Mouse (Mus musculus): ENCODE measurements around the gene Ivl.

Ivl gene

DNA sequence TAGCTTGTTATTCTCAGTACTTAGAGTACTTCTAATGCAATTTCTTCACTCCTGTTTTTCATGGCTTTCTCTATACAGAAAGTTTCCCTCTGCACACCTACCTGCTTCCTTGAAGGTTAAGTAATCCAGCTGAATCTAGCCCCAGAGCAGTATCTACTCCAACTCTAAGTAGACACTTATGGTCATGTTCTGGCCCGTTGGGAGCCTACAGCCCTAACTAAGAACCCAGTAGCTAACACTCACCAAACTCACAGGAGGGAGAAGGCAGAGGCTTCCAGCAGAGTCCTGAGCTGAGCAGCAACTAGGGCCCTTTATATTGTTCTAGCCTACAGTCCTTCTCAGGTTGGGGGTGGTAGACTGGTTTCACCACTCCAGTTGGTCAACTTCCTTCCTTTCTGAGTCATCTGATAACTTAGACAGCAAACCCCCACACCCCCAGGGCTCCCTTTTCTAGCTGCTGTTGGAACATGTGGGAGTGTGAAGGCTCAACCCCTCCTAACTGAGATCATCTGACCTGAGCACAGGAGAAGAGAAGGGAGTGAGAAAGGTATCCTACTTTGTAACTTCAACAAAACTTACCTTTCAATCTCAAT, at the start of gene Ivl:
Ivl (minus strand) TSS at position 287 of the 593 bp plus-strand sequence.
- DNase-seq (ENCODE audit: low read depth, low spot score) = no peak

DNA sequence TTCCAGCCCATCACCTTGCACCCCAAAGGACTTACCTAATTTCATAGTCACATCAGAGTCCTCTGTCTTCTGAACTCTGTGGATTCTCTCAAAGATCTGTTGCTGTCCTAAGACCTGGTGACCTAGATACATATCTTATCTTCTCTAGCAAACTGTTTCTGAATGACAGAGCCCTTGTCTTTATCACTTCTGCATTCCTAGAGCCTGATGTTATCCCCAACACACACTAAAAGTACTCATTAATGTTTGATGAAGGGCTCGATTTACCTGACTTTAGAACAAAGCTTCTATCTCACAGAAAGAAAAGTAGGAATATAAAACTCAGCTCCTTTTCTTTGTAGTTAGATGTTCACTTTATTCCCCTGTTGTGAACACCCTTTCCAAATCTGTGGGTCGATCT, 48.0 kb upstream of the Ivl start, which contains the start of gene Lce6a:
Lce6a (minus strand) TSS at position 101 of the 400 bp plus-strand sequence.
- DNase-seq (ENCODE audit: low read depth, low spot score) = no peak

DNA sequence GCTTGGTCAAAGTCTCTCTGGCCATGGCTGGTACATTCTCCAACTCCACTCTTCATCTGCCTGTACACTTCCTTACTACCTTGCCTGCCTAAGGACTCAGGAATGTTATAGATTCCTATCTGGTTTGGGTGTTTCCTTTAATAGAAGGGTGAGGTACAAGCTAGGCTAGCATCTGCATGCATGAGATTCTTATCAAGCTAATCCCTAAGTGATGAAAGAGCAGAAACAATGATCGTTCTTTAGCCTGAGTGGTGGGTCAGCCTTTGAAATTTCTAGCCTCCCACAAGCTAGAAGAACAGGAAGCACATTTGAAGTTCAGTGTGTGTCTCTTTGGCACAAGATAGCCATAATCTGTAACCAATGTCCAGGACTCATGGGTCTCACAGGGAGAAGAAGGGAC, 36.3 kb upstream of the Ivl start:
- DNase-seq (ENCODE audit: low read depth, low spot score) = no peak

DNA sequence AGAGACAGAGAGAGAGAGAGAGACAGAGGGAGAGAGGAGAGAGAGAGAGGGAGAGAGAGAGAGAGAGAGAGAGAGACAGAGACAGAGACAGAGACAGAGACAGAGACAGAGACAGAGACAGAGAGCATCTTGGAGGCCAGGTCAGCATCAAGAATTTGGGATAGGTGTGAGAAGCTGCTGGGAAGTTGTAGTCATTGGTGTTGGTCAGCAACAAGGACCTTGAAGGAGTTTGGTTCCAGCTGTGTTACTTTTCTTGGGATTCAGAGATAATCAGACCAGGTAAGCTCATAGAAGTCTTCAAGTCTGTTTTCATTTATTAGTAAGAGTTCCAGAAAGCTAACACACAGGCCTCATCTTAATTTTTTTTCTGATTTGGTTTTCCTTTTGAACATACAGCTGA, 33.9 kb upstream of the Ivl start, which contains the start of gene 2210017I01Rik:
2210017I01Rik (minus strand) TSS at position 101 of the 400 bp plus-strand sequence.
- DNase-seq (ENCODE audit: low read depth, low spot score) = no peak

DNA sequence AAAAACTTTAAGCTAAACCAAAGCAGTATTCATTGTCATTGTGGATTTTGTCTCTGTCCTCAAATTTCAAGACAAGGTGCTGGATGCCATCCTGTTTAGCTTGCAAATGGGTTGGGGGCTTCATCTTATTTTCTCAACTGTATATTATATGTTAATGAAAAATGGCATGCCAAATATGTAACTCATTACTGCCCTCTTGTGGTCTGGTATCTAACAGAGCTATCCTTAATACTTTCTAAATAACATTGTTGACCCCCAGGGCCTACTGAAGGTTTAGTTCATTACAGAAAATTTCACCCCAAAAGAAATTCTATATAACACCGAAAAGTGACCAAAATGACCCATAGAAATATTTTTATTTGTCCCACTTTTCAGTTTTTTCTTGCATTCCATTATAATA, 28.6 kb upstream of the Ivl start:
- DNase-seq (ENCODE audit: low read depth, low spot score) = peak; percentile 28

DNA sequence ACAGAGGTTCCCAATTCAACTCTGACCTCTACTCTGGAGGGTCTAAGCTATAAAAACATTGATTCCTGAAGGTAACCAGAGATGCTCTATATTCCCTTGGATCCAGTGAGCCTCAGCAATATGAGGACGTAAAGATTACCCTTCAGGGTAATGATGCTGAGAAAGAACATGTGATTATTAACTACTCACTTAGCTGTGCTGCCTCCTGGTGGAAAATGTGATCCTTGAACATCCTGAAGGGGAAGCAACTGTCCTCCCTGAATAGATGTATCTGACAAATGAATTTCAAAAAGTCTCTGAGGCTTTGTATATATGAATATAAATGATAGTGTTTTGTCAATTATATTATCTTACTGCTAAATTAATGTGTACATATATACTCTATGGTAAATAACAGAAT, 26.9 kb upstream of the Ivl start:
- no peak for DNase-seq (ENCODE audit: low read depth, low spot score)

DNA sequence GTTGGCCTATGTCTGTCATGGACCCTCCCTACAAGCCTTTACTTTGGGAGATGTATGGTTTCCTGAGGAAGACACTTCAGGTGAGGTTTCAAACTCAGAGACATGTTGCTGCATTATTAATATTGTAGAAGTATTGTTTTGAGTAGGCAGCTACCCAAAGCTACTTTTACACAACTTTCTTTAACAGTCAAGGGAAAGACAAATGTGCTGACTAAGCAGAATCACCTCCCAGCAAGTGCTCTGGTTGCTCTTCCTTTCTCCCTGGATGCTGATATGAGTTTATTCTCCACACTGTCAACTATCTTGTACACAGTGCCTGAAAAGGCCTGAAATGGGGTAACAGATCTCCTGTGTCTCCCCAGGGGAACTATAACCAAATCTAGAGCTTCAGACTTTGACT, 26.4 kb upstream of the Ivl start:
- DNase-seq (ENCODE audit: low read depth, low spot score) = no peak

DNA sequence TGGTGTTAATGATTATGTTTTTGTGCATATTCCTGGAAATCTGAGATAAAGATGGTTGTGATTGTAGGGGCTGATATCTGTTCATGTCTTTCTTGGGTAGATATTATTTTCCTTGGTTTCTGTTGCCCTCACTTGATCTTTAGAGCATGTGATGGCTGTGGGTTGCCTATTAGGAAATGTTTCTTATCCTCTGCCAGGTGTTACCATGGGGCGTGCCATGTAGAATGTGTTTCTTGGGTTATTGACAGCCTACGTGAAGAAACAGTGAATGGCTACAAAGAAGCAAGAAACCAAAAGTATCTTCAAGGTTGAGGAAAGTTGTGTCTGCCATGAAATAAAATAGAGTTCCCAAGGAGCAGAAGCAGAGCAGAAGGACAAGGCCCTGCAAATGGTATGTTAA, 24.9 kb upstream of the Ivl start:
- DNase-seq (ENCODE audit: low read depth, low spot score) = no peak

DNA sequence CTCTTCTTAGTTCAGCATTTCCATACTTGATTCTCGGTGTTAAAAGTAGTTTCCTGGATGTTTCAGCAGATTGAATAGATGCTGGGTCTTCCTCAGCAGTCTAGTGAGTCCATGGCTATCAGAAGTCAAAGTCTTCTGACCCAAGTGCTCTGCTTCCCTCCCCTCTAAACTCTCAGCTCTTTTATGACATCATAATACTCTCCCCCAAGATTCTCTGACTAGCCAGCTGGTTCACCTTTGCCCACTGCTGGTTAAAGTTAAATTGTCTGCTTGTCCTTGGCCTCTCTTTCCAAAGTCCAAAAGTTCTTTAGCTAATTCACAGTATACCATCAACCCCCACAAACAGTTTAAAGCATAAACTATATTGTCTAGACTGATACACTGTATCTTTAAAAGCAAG, 15.3 kb upstream of the Ivl start, which contains the start of gene Smcp:
Smcp (minus strand) TSS at position 140 of the 400 bp plus-strand sequence.
- no peak for DNase-seq (ENCODE audit: low read depth, low spot score)

DNA sequence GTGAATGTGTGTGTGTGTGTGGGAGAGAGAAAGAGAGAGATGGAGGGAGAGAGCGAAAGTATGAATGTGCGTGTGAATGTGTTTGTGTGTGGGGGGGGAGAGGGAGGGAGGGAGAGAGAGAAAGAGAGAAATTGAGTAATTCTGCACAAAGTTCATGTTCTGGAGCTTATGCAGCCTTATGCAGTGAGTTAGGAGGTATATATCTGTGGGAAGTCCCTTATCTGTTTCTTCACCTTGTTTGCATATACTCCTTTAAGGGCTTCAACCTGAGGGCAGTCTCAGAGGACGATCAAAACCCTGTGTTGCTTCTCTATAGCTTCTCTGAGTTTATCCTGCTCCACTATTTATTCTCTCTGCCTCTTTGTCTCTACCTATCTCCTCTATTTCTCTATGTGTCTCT, 13.7 kb upstream of the Ivl start:
- DNase-seq (ENCODE audit: low read depth, low spot score) = no peak

DNA sequence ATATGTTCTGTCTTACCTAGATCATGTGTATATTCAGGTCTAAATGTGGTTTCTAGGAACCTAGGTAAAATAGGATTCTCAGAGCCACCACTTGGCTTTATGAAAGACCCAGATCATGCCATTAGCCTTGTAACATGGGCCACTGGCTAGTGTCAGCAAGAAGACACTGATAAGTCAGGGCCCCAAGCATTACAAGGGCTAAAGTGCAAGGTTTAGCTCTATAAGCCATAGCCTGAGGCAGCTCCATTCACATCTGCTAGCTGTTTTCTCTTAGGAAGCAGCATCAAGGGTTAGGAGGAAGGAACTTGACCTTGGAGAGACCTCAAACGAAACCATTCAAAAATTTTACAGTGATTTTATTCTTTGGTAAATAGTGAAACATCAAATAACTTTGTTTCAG, 11.5 kb upstream of the Ivl start:
- no peak for DNase-seq (ENCODE audit: low read depth, low spot score)

DNA sequence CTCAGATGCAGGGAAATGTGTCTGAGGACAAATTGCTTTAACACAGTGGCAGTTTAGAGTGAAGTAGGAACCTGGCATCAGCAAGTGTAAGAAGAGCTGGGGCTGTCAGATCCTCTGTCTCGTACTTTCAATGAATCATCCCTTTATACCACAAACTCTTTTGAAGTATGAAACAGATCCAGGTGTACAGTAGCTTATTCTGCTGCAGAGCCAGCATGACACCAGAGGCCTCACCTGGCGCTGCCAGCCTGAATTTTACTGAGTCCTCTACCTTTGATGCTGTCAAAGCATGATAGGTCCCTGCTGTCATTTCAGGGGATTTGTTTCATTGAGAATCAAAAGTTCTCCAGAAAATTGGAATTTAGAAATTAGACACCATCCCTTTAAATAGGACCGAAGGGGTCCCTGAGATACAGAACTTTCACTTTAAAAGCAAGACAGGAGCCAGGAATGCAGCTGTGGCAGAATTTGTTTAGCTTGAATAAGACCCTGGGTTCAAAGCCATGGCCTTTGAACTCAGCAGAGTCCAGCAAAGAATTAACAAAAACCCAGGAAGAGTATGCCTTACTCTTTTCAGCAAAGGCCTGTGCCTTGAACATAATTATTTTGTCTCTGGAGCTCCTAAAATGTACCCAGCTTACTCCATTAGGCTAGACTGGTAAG, 9.8 kb upstream of the Ivl start:
- no peak for DNase-seq (ENCODE audit: low read depth, low spot score)

DNA sequence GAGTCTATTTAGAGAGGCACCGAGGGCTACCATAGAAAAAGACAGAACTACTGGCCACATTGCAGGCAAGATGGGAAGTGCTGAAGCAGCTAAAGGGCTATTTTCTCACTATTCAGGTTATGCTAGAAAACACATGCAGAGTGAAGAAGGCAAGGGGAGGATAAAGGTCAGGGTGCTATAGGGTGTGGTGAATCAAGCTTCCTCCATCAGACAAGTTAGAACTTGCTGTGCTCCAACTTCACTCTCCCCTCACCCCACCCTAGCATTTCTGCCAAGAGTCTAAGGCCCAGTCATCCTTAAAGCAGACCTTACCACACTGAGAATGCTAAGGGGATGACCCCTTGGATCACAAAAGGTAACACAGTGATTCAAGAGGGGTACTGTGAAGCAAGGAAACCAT, 6.0 kb upstream of the Ivl start:
- DNase-seq (ENCODE audit: low read depth, low spot score) = no peak

DNA sequence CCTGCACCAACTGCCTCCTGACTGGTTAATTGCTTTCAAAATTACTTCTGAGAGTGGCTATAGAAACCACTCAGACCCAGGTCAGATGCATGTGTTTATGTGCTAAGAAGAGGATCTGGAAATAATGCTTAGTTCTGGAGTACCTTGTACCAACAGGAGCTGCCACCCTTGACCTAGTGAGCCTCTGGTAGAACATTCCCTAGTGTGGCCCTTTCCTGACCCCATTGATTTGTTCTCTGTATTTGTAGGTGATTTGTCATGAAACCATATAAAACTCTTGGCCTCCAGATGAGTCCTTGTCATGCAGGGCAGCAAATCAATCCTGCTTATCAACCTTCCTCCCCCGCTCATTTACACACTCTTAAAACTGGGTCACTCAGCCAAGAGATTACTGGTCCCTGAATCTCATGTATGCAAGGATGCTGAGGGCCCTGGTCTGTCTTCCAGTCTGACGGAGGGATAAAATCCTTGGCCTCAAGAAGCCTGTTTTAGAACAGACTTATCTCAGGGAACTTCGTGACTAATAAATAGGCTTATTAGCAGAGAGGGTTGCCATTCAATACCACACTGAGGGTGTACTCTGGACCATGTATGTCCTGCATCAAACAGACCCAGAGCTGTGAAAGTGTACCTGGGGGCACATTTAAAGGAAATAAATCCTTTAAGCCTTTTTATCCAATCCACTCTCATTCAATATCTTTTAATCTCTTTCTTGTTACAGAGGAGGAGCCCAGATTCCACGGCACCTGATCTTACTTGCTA, 5.3 kb upstream of the Ivl start:
- DNase-seq (ENCODE audit: low read depth, low spot score) = no peak

DNA sequence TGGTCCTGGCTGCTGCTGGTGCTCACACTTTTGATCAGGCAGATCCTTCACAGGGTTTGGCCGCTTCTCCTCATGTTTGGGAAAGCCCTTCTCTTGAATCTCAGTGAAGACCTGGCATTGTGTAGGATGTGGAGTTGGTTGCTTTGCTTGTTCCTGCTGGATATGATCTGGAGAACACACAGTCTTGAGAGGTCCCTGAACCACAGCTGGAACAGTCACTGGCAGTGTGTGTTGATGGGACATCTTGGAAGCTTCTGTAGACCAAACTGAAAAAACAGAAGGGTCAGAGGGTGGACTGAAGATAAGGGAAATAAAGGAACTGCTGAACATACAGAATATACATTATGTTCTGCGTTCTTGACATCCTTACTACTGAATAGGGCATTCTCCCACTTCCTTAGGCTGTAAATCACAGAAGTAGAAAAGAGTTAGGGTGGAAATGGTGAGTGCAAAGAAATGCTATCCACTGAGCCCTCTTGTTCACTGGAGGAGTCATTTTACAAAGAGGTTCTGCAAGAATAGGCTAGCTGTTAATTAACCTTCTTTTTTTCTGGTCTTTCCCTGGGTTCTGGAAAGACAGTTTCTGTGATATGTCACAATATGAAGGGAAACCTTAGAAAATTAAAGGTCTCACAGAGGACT, 900 bp downstream of the Ivl start:
- no peak for DNase-seq (ENCODE audit: low read depth, low spot score)

DNA sequence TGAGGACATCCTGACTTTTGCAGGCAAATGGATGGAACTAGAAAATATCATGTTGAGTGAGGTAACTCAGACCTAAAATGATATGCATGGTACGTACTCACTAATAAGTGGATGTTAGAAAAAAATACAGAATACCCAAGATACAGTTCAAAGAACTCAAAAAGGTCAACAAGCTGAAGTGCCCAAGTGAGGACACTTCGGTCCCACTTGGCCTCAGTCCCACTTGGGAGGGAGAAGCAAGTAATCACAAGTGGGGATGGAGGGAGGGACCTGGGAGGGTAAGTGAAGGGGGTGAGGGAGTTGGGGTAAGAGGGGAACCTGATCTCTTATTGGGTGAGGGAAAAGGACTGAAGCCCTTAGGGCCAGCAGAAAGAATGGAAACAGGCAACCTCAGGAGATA, 4.8 kb downstream of the Ivl start:
- DNase-seq (ENCODE audit: low read depth, low spot score) = no peak

DNA sequence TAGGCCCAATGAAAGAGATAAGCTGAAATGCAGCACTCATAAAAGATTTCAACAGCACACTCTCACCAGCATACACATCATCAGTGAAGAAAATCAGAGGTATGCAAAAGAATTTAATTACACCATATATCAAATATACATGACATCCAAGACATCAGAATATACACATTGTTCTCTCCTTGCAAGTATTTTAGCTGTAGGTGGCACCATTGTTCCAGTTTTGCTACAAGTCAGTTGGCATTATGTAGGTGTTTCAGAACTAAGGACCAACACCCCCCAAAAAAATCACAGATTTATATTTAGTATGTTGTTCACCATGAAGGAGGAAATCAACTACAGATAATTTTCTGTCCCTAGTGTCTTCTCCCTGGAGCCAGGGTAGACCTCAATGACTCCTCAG, 8.1 kb downstream of the Ivl start:
- DNase-seq (ENCODE audit: low read depth, low spot score) = no peak

DNA sequence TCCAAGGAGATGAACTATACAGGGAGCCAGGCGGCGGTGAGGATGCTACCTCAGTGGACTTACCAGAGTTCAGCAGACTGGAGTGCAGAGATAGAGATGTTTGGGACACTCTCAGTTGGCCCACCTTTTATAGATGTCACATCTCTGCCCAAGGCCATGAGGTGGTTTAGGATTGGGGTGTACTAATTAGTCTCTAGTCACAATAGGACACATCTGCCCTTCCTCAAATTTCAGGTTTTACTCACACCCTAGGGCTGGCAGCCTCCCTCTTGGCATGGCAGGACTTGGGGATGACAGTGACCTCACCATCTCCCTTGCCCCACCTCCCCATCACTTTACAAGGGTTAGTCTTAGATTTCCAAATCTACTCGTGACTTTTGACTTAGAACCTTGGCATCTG, 39.1 kb downstream of the Ivl start, which contains the start of gene 2310046K23Rik:
2310046K23Rik (minus strand) TSS at position 101 of the 400 bp plus-strand sequence.
- DNase-seq (ENCODE audit: low read depth, low spot score) = no peak

Data from forelimb bud, embryonic 11.5 days (tissue).